Mouse (Mus musculus) CH12.LX (cell line): Measurements from ENCODE around the gene Hacd4. TPM values are rescaled to one million over a fixed set of nuclear protein-coding genes. Genes with fewer than 3 reads are reported as not detected.

Source experiments
- DNase-seq: peaks from one replicate; pipeline ENCODE4 v3.0.0-alpha.2; 2013; ENCODE audit errors: extremely low read depth
- H3K27ac ChIP-seq: 2 replicates; pipeline ENCODE4 v1.5.1; 2012; ENCODE audit warnings: low read depth, mild to moderate bottlenecking, control low read depth, moderate library complexity; ENCODE audit not compliant: insufficient read depth
- H3K27me3 ChIP-seq: replicated peaks from 2 replicates; pipeline ENCODE3; 2012; ENCODE audit warnings: inconsistent platforms
- H3K36me3 ChIP-seq, 2 experiments: replicated peaks in 1 of 2; 2 replicates each; pipeline versions ENCODE3 to v1.6.1; 2012; ENCODE audit warnings: inconsistent platforms in 1 of 2, low read length in 1 of 2, mild to moderate bottlenecking in 1 of 2, mixed read lengths in 1 of 2, moderate library complexity in 1 of 2; ENCODE audit not compliant: control insufficient read depth in 1 of 2, insufficient read depth in 1 of 2
- H3K4me1 ChIP-seq, 2 experiments: 2 replicates each; pipeline ENCODE4 v1.6.1; 2012; ENCODE audit warnings: inconsistent platforms in 1 of 2, moderate library complexity in 1 of 2; ENCODE audit not compliant: insufficient read depth in 2 of 2, control insufficient read depth in 1 of 2
- H3K4me2 ChIP-seq: 2 replicates; pipeline ENCODE4 v1.6.1; 2012; ENCODE audit warnings: low read depth, mild to moderate bottlenecking, control low read depth; ENCODE audit not compliant: poor library complexity, insufficient read depth, severe bottlenecking
- H3K4me3 ChIP-seq, 3 experiments: fragments of 150-350 bp in 1 of 3; sonication (generic) in 1 of 3; replicated peaks in 1 of 3; 2 replicates each; pipeline versions ENCODE3 to v1.5.1; 2011 to 2012; ENCODE audit warnings: low read depth in 2 of 3, low read length in 2 of 3, mild to moderate bottlenecking in 2 of 3, moderate library complexity in 2 of 3, control low read depth in 1 of 3, improper control_type of control experiment in 1 of 3, inconsistent platforms in 1 of 3, mixed read lengths in 1 of 3; ENCODE audit not compliant: poor library complexity in 1 of 3
- H3K79me2 ChIP-seq: replicated peaks from 2 replicates; pipeline ENCODE4 v1.6.1; 2012; ENCODE audit warnings: mild to moderate bottlenecking, moderate library complexity; ENCODE audit not compliant: control insufficient read depth, poor library complexity, insufficient read depth, severe bottlenecking; ENCODE audit errors: extremely low read depth
- H3K9ac ChIP-seq: 2 replicates; pipeline ENCODE4 v1.6.1; 2012; ENCODE audit warnings: low read depth, mild to moderate bottlenecking, control low read depth, moderate library complexity; ENCODE audit not compliant: insufficient read depth
- H3K9me3 ChIP-seq: replicated peaks from 2 replicates; pipeline ENCODE3; 2012; ENCODE audit warnings: low read length, inconsistent platforms, mixed read lengths
- CHD1 ChIP-seq: IDR thresholded peaks from 2 replicates; pipeline ENCODE4 v1.6.1; 2012; ENCODE audit warnings: low read depth, low read length, improper control_type of control experiment, inconsistent platforms
- CHD2 ChIP-seq: IDR thresholded peaks from 2 replicates; pipeline ENCODE4 v1.6.1; 2011; ENCODE audit warnings: low read length, improper control_type of control experiment
- CTCF ChIP-seq, 2 experiments: IDR thresholded peaks in 1 of 2; conservative IDR thresholded peaks in 1 of 2; 2 replicates each; pipeline ENCODE4 v1.5.1; 2011 to 2012; ENCODE audit warnings: low read depth in 2 of 2, low read length in 2 of 2, improper control_type of control experiment in 1 of 2, inconsistent platforms in 1 of 2, mild to moderate bottlenecking in 1 of 2, moderate library complexity in 1 of 2
- E2F4 ChIP-seq: IDR thresholded peaks from 2 replicates; pipeline ENCODE4 v1.6.1; 2011; ENCODE audit warnings: low read depth, low read length, improper control_type of control experiment; ENCODE audit not compliant: insufficient replicate concordance
- ELF1 ChIP-seq: IDR thresholded peaks from 2 replicates; pipeline ENCODE4 v1.6.1; 2014; ENCODE audit warnings: low read depth, mild to moderate bottlenecking, inconsistent platforms, low read length, improper control_type of control experiment
- GABPA ChIP-seq: IDR thresholded peaks from 2 replicates; pipeline ENCODE4 v1.6.1; 2012; ENCODE audit warnings: low read depth, low read length, improper control_type of control experiment, inconsistent platforms; ENCODE audit not compliant: insufficient replicate concordance
- IRF4 ChIP-seq: IDR thresholded peaks from 2 replicates; pipeline ENCODE4 v1.6.1; 2014; ENCODE audit warnings: low read depth, mild to moderate bottlenecking, inconsistent platforms, low read length, improper control_type of control experiment
- JUND ChIP-seq: conservative IDR thresholded peaks from 2 replicates; pipeline ENCODE4 v1.6.1; 2011; ENCODE audit warnings: low read depth, low read length, improper control_type of control experiment
- MAFK ChIP-seq: IDR thresholded peaks from 2 replicates; pipeline ENCODE4 v1.6.1; 2011; ENCODE audit warnings: low read length, improper control_type of control experiment; ENCODE audit not compliant: insufficient replicate concordance
- MAX ChIP-seq: IDR thresholded peaks from 2 replicates; pipeline ENCODE4 v1.6.1; 2011; ENCODE audit warnings: low read length, improper control_type of control experiment
- MEF2A ChIP-seq: IDR thresholded peaks from 2 replicates; pipeline ENCODE4 v1.6.1; 2014; ENCODE audit warnings: low read depth, mild to moderate bottlenecking, inconsistent platforms, low read length, improper control_type of control experiment, borderline replicate concordance
- MYC ChIP-seq: IDR thresholded peaks from 2 replicates; pipeline ENCODE4 v1.6.1; 2011; ENCODE audit warnings: low read depth, mild to moderate bottlenecking, improper control_type of control experiment, low read length
- NELFE ChIP-seq: IDR thresholded peaks from 2 replicates; pipeline ENCODE4 v1.6.1; 2011; ENCODE audit warnings: low read depth, low read length, improper control_type of control experiment
- TCF12 ChIP-seq: IDR thresholded peaks from 2 replicates; pipeline ENCODE4 v1.6.1; 2014; ENCODE audit warnings: low read depth, mild to moderate bottlenecking, inconsistent platforms, low read length, improper control_type of control experiment
- USF2 ChIP-seq: conservative IDR thresholded peaks from 2 replicates; pipeline ENCODE4 v1.6.1; 2011; ENCODE audit warnings: low read depth, low read length, improper control_type of control experiment
- ZNF384 ChIP-seq: IDR thresholded peaks from 2 replicates; pipeline ENCODE4 v1.6.1; 2012; ENCODE audit warnings: low read depth, low read length, improper control_type of control experiment, inconsistent platforms
- dilution Hi-C: fragments of 300-500 bp; cut with MboI; formaldehyde crosslinking; loops from 2 replicates; pipeline ENCODE4 v1.14.3; 2020; ENCODE audit warnings: low sequenced_read_pairs; ENCODE audit not compliant: extremely low pct_unique_long_range_greater_than_20kb, extremely low pct_ligation_motif_present
- in situ Hi-C: fragments of 300-500 bp; cut with MboI; formaldehyde crosslinking; loops from 3 replicates; pipeline ENCODE4 v1.14.3; 2019; ENCODE audit warnings: low sequenced_read_pairs, low pct_ligation_motif_present, low pct_unique_long_range_greater_than_20kb, mixed read lengths
- polyA plus RNA-seq: library from polyadenylated mRNA; unstranded; fragments of >175 nt; gene quantifications from 2 replicates; pipeline ENCODE4 v1.2.1, GENCODE M21; 2012; ENCODE audit warnings: low read depth; ENCODE audit not compliant: insufficient read length
- total RNA-seq, 2 experiments: library from RNA; depleted of rRNA; stranded (reverse); fragments of 300-350 nt in 1 of 2; fragments of >200 nt in 1 of 2; gene quantifications; 2 replicates each; pipeline ENCODE4 v1.2.3; 2012 to 2014

Gene Hacd4
- total and polyA plus RNA-seq, 3 experiments = 0.17 TPM; not detected in 2

DNA sequence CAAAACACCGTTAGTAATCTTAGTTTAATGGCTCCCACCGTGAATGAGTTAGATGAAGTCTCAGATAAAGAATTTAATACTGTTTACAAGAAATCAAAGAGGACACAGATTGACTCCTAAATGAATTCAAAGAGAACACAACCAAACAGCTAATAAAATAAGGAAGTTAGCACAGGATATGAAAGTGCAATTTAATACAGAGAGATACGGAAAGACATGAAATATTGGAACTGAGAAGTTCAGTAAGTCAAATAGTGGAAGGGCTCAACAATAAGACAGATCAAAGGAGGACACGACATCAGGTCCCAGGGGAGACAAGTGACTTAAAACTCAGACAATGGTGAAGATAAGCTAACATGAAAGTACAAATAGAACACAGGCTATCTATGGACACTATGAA is 25.8 kb upstream of the Hacd4 start:
- Histone ChIP-seq H3K4me3 (no peak overlapping the region), H3K27me3 (no peaks in the 10 kb centered on the region), H3K79me2 (no peaks in the 10 kb centered on the region), H3K36me3 (no peaks in the 10 kb centered on the region), H3K9me3 (no peaks in the 10 kb centered on the region), H3K4me2 (no peak overlapping the region), H3K27ac (no peak overlapping the region), H3K4me1 (no peaks in the 10 kb centered on the region), H3K9ac (no peak overlapping the region)
- in situ Hi-C loops = no loop called here
- DNase-seq = no peak
- dilution Hi-C loops = no loop called here
- TF ChIP-seq CHD2 = no peak

DNA sequence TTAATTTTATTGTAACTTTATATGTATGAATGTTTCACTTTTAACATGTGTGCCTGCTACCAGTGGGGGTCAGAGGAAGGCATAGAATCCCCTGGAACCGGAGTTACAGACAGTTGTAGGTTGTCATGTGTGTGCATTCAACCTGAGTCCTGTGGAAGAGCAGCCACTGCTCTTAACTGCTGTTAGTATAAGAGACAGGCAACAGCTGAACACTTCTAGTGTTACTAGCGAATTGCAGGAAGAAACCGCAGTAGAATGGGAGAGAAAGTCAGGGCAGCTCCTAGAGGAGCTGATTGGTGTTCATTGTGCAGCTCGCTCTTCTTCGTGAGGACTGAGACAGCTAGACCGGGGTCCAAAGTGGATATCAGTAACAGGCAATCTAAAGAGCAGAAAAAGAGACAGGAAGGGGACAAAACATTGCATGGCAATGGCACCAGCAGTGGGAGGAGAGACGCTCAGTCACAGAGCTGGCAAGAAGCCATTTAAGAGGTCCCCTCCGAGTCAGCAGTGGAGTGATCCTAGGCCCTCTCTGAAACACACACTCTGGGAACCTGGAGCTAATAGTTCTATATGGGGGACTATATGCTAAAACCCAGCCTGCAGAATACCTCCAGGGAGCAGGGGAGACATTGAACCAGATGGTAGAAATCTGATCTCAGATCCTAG is 24.4 kb upstream of the Hacd4 start:
- no peak overlapping the region for H3K27ac ChIP-seq
- no peak overlapping the region for H3K4me2 ChIP-seq
- H3K4me1 ChIP-seq = no peaks in the 10 kb centered on the region
- H3K9ac ChIP-seq = no peak overlapping the region
- no peak for DNase-seq
- dilution Hi-C loops = no loop called here
- no peaks in the 10 kb centered on the region for H3K36me3 ChIP-seq
- no peaks in the 10 kb centered on the region for H3K9me3 ChIP-seq
- H3K27me3 ChIP-seq = no peaks in the 10 kb centered on the region
- TF ChIP-seq USF2 (no peak), JUND (no peak), MEF2A (no peak), MAX (no peak), NELFE (no peak), CTCF (conservative IDR thresholded peaks at IDR 0.05 in 1 of 2, IDR thresholded peaks at IDR 0.05 in 1 of 2; ENCODE audit: low read depth in 2 of 2, low read length in 2 of 2) (no peak), TCF12 (no peak), E2F4 (no peak), GABPA (no peak), ZNF384 (no peak), IRF4 (no peak), MYC (no peak), CHD2 (no peak), MAFK (no peak), ELF1 (no peak), CHD1 (no peak)
- H3K79me2 ChIP-seq = no peaks in the 10 kb centered on the region
- in situ Hi-C loops = no loop called here
- H3K4me3 ChIP-seq = no peak overlapping the region
